Mouse (Mus musculus) thymus, adult 2 months (tissue): ENCODE measurements around the gene Tmem129.

ENCODE experiments used
- CTCF ChIP-seq: fragments of 200-500 bp; IDR thresholded peaks from 2 replicates; pipeline ENCODE4 v1.5.1; 2012; ENCODE audit warnings: mild to moderate bottlenecking, control low read depth, low read length, moderate library complexity, borderline replicate concordance; ENCODE audit not compliant: control insufficient read depth, poor library complexity, insufficient read depth; ENCODE audit errors: extremely low read depth
- POLR2A ChIP-seq: fragments of 200-500 bp; IDR thresholded peaks from 2 replicates; pipeline ENCODE4 v1.6.1; 2012; ENCODE audit warnings: mild to moderate bottlenecking, low read length, control low read depth, moderate library complexity; ENCODE audit not compliant: control insufficient read depth, poor library complexity, insufficient read depth; ENCODE audit errors: extremely low read depth

DNA sequence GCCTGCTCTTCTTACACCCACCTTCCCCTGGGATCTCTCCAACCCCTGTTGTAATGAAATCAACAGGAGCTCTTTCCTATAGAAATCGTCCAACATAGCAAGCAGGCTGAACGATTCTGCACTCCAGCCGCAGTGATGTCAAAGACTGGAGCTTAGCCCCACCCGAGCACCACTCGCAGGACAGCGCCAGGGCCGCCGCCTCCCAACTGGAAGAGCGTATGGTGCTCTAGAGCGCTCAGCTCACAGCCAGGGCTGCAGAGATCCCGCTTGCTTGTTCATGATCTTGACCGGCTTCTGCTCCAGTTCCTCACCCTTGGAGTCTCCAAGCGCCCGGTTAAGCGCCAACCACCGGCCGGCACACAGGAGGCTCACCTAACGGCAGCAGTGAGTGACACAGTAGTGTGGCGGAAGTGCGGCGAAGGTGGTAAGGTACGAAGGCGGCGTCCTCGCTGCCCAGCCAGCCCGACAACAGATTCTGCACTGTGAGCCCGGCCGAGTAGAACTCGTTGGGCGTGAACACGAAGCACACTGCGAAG, 897 bp downstream of the Tmem129 start:
- TF ChIP-seq POLR2A = no peak
- no peak for TF ChIP-seq CTCF
